Mouse (Mus musculus) left cerebral cortex, adult 9 months (tissue): ENCODE results near the gene Wdfy2.
A peak's percentile ranks its signal among the peaks of the same experiment; 100 is the strongest.

Experiments
- DNase-seq, 2 experiments: peaks; one replicate each; pipeline ENCODE4 v3.0.0; 2022; ENCODE audit warnings: low spot score in 2 of 2

The Wdfy2 gene

GRCm38 (mm10) chr14:62924800-62925199 is 87.3 kb downstream of the Wdfy2 start:
- DNase-seq, result no peak

- DNase-seq, result peak; percentile 9 to 59
These were observed 90.6 kb downstream of the Wdfy2 start for GRCm38 (mm10) chr14:62928101-62928541.

- no peak for DNase-seq
These were observed 97.9 kb downstream of the Wdfy2 start for GRCm38 (mm10) chr14:62935361-62935760.

- DNase-seq, result no peak
These were observed 99.3 kb downstream of the Wdfy2 start for GRCm38 (mm10) chr14:62936631-62937380.

DNA sequence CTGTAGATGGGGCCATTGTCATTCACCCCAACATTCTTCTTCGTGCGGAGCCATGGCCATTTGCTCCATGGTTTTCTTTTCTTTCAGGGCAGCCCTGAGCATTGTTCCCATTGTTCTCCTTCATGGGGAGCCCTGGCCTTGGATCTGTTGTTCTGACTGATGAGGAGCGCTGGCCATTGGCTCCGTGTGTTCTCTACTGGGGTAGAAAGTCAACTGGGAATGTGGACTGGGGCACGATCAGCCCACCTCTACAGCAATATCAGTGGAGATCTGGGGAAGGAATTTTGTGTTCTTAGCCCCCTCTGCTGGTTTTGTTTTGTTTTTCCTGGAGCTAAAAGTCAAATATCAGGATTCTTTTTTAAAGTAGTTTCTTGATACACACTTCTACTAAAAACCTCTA is 100.2 kb downstream of the Wdfy2 start:
- DNase-seq, result peak in 1 of 2 experiments; percentile 31

GRCm38 (mm10) chr14:62939435-62939834 is 102.0 kb downstream of the Wdfy2 start:
- DNase-seq, result no peak

- no peak for DNase-seq
These were observed 103.1 kb downstream of the Wdfy2 start for GRCm38 (mm10) chr14:62940383-62941074.

GRCm38 (mm10) chr14:62946794-62947193 is 109.3 kb downstream of the Wdfy2 start:
- no peak for DNase-seq

DNA sequence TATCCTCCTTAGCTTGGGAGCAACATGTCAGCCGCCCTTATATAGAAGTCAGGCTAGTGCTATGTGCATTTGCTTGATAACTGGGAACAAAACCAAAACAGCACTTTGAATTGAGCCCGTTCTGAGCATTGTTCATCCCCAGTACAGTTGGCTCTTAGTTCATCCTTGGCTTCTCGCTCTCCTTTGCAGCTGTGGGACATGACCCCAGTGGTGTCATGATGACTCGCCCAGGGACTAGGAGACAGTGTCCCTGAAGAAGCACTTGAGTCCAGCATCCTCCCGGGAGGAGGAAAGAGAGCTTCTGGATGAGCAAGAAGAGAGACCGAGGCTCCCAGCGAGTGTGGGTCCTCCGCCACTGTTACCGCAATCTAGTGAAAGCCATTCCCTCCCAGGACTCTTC is 118.6 kb downstream of the Wdfy2 start:
- DNase-seq, result no peak

DNA sequence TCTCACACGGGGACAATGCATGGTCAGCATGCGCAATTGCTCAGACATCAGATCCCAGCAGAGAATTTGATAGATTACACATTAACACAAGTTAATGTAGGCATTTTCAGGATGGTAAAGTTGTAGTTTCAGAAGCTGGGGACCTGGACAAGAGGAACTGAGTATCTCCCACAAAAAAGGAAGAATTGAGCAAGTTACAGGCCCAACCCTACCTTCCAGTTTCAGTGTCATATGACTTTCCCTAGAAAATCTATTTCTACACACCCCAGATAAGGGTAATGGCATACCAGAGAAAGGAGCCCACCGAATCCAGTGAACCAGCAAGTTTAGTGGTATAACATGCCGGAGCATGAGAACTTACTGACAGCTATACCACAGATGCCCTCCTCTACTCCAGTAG is 126.2 kb downstream of the Wdfy2 start:
- DNase-seq, result no peak

GRCm38 (mm10) chr14:62965342-62965741 is 127.9 kb downstream of the Wdfy2 start:
- no peak for DNase-seq

GRCm38 (mm10) chr14:62965811-62966520 is 128.5 kb downstream of the Wdfy2 start:
- DNase-seq, result no peak

DNA sequence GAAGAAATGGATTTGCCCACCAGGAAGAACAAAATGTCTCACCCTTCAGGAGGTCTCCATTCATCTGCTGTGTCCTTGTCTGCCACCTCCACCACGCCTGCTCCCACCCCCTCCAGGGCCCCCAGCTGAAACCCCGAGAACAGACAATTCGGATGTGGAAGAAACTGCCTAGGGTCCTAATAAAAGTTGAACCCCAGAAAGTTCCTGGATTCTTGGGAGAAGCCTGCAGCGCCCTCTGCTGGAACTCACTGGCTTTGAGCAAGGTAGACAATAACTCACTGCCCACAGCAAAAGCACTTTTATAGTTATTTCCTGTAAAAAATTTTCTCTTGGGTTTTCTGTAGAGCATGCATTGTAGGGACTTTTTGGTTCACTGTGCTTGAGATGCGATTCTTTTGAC is 137.6 kb downstream of the Wdfy2 start:
- peak in 1 of 2 experiments; percentile 60 for DNase-seq

DNA sequence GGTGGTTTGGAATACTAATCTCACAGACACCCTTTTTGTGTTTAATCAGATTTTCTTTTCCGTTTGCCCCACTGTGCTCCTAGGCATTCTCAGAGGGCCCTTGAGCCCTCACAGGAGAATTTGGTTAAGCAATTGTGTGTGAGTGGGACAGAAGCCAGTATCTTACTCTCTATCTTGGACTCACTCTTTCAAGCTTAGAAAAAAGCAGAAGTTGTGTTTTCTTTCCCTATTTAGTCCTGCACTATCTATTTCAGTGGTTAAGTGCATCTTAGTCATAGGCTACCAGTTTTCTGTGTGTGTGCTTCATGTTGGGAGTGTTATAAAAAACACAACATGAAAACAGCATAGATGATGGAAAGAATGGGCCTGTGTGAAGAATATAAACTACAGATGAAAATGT is 142.3 kb downstream of the Wdfy2 start:
- no peak for DNase-seq

GRCm38 (mm10) chr14:62984410-62984809 is 146.9 kb downstream of the Wdfy2 start, which contains the start of gene Defb48:
TSS of gene Defb48 (minus strand) at chr14:62984510.
- no peak for DNase-seq

DNA sequence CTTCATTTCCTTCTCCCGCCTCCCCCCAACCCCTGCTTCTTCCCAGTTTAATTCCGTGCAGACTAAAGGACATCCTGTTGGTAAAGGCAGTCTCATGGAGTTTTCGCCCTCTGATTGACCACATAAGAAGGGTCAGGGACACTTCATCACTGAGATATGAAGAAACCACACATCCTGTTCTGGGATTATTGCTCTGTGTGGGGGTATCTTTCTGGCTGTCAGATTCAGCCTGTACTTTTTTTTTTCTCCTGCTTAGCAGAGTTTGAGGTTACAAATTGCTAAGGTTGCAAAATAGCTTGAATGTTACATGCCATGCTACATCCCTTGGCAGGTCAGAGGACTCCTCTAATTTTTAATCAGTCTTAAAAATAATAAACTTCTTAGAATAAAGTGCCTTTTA is 153.8 kb downstream of the Wdfy2 start:
- DNase-seq, result no peak

DNA sequence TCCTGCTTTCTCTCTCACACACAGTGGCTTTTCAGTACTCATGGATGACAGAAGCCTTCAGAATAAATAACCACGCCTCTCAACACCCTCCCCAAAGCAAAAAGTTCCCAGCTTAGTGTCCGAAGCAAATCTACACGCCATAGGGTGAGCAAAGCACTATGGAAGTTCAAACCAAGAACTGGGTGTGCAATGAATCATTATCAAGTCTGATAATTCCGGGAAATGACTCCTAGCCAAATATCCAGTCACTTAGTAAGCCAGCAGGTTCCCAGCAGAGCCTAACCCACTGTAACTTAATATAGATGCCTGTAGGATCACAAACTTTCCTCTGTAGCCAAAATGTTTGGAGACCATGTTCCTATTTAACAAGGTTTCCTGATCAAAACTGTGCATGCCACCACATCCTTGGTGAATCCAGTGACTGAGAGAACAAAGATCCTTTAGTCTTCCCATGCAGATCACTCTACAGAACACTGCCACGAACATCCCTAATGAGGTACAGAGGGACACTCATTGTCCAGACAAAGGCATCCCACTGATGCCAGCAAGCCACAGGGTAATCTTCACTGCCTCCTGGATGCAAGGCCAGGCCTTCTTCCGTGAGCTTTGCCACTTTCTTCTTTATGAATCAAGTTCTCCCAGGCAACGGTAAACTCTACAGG is 154.5 kb downstream of the Wdfy2 start:
- DNase-seq, result no peak

DNA sequence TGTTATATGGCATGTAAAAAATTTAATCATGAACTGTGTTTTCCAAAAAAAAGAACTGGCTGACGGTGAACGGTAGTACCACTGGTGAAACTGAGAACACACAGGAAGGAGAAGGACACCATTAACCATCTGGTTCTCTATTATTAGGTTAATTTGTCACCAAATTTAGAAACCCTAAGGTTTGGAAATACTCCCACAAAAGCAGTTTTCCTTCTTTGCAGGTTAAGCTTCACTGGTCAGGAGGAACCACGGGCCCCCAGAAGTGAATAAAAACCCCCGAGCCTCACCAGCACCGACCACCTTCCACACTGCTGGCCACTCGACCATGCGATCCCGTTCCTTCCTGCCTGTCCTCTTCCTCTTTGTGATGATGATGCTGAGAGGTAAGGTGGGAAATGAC is 160.3 kb downstream of the Wdfy2 start, which contains the start of gene Defb47:
Defb47 (plus strand) TSS at position 301 of the 400 bp plus-strand sequence.
- no peak for DNase-seq

DNA sequence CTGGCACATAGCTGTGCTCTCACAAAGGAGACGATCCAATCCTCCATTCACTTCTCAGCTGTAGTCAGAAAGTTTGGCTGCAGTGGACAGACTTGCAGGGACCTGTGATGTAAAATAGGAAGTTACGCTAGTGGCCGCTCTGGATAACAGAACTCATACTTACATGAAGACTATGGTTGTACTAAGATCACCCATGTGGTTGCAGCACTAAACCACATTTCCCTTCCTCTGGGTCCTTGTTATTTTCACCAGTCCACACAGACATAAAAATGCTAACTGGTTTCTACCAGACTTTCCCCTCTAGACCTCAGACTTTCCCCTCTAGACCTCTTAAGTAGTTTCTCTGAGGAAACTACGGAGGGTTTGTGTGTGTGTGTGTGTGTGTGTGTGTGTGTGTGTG is 161.5 kb downstream of the Wdfy2 start:
- no peak for DNase-seq

- no peak for DNase-seq
These were observed 165.1 kb downstream of the Wdfy2 start for GRCm38 (mm10) chr14:63002588-63002987.
